Mouse (Mus musculus) forebrain, embryonic 12.5 days (tissue): ENCODE measurements around the gene Ccl22. TPM values are rescaled to one million over a fixed set of nuclear protein-coding genes. Genes with fewer than 3 reads are reported as not detected.

Source experiments
- polyA plus RNA-seq: library from polyadenylated mRNA; unstranded; fragments of >200 nt; fragmentation: Nextera tagmentation; extraction: Ambion mirVana; gene quantifications from 2 replicates; pipeline ENCODE4 v1.2.1, GENCODE M21; 2016

Gene Ccl22
- polyA plus RNA-seq, 1 experiment from 2014 or later, result not detected

Other genes starting within 250 kb of the Ccl22 start
- 18.2 and 18.5 TPM in 2 replicates for gene Cpne2, start 212.6 kb upstream of the Ccl22 start, polyA plus RNA-seq
- gene Rspry1, start 143.7 kb upstream of the Ccl22 start, polyA plus RNA-seq, result 53.4 and 54.7 TPM in 2 replicates
- 116 and 122 TPM in 2 replicates for gene Fam192a, start 143.6 kb upstream of the Ccl22 start, polyA plus RNA-seq
- gene Arl2bp, start 79.0 kb upstream of the Ccl22 start, polyA plus RNA-seq, result 242 and 248 TPM in 2 replicates
- gene Pllp, start 49.3 kb upstream of the Ccl22 start, polyA plus RNA-seq, result 0.52 and 0.92 TPM in 2 replicates
- 8.3 and 9.4 TPM in 2 replicates for gene Cx3cl1, start 26.4 kb downstream of the Ccl22 start, polyA plus RNA-seq
- gene Ccl17, start 64.9 kb downstream of the Ccl22 start, polyA plus RNA-seq, result 0.56 TPM in 1 of 2 replicates, not detected in the other
- 47.8 and 52.3 TPM in 2 replicates for gene Coq9, start 92.7 kb downstream of the Ccl22 start, polyA plus RNA-seq
- gene Ciapin1, start 92.8 kb downstream of the Ccl22 start, polyA plus RNA-seq, result 170 and 179 TPM in 2 replicates
- 144 and 147 TPM in 2 replicates for gene Polr2c, start 111.9 kb downstream of the Ccl22 start, polyA plus RNA-seq
- 22.0 and 25.1 TPM in 2 replicates for gene Dok4, start 130.7 kb downstream of the Ccl22 start, polyA plus RNA-seq
- 11.8 and 15.9 TPM in 2 replicates for gene Ccdc102a, start 172.5 kb downstream of the Ccl22 start, polyA plus RNA-seq
- gene Adgrg5, start 178.1 kb downstream of the Ccl22 start, polyA plus RNA-seq, result not detected in 2 replicates
- 180 and 222 TPM in 2 replicates for gene Adgrg1, start 229.2 kb downstream of the Ccl22 start, polyA plus RNA-seq